Mouse (Mus musculus): ENCODE measurements around the gene Elmod3. TPM values are rescaled to one million over a fixed set of nuclear protein-coding genes. Genes with fewer than 3 reads are reported as not detected.

Elmod3 gene
- total and polyA plus RNA-seq, 3 experiments: 4.2 to 9.0 (median 7.1) TPM

DNA sequence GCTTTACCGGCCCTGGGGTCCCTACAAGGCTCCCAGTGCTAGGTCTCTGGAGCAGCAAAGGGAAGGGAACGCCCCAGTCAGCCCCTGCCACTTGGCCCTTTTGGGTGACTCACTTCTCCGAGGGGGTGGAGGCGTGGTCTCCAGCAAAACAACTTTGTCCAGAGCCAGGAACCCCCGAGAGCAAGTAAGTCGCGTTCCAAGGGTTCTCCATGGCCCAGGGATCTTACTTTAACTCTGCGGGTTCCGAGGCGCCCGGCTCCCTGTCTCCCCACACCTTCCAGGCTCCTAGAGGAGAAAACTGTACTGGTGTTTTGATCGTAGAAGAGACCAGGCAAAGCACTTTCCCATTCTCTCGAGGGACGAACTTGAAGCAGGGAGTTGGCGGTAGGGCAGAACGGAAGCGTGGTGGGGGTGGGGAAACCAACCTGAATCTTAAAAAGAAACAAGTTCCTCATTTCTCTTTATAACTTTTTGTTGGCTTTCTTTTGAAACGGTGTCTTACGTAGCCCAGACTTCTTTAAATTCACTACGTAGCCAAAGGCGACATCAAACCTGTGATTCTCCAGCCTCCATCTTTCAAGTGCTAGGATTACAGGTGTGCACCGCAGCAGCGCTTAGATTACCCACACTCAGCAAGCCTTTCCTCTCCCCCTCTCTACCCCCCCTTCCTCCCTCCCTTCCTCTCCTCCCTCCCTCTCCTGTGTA is 53.8 kb downstream of the Elmod3 start, which contains the start of gene Capg (continued):
- no peak for TF ChIP-seq E2F4 (IDR thresholded peaks at IDR 0.05; ENCODE audit: insufficient replicate concordance, low read depth, low read length)
- 0 out of 2 replicates have a peak, but pooled peaks have one; percentile 13 for TF ChIP-seq MXI1 (IDR thresholded peaks at IDR 0.05; ENCODE audit: low read depth, low read length)
- TF ChIP-seq TCF12 (IDR thresholded peaks at IDR 0.05; ENCODE audit: low read depth, low read length): peak; percentile 62; the same call in 1 of the 2 replicates

DNA sequence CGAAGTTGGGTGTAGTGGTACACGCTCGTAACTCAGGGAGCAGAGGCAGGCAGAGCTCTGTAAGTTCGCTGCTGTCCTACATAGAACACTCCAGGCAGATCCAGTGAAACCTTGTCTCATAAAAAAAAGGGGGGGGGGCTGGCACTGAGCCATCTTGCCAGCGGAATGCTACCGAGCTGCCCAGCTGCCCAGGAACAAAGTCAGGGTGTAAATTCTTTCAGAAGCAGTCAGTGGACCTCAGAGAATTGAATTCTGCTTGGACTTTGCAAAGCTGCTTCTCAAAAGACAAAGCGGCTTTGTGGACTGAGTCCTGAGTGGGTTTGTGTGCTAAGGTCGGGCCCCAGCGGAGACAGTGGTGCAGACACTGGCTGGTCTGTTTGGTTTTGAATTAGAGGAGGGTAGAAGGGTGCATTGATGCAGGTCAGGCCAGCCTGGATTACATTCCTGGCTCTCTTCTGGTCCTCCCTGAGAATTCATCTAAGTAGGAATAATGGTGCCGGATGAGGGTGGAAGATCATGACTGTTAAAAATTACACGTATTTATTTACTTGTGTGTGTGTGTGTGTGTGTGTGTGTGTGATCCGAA is 54.9 kb downstream of the Elmod3 start:
- Histone ChIP-seq H3K79me2 (replicated peaks; ENCODE audit: control insufficient read depth, extremely low read depth, insufficient read depth, poor library complexity, severe bottlenecking) (no peaks in the 10 kb centered on the region), H3K4me1 (ENCODE audit: control insufficient read depth in 1 of 2, insufficient read depth in 2 of 2) (peaks cover 6 to 32% of the 10 kb centered on the region in 2 experiments), H3K4me3 (replicated peaks in 1 of 3; ENCODE audit: low read depth in 2 of 3, low read length in 2 of 3, poor library complexity in 1 of 3) (no peak overlapping the region), H3K27me3 (replicated peaks) (no peaks in the 10 kb centered on the region), H3K36me3 (replicated peaks in 1 of 2; ENCODE audit: control insufficient read depth in 1 of 2, insufficient read depth in 1 of 2, low read length in 1 of 2) (peaks cover 0 to 9% of the 10 kb centered on the region in 2 experiments), H3K27ac (ENCODE audit: insufficient read depth, low read depth) (no peak overlapping the region), H3K9ac (ENCODE audit: insufficient read depth, low read depth) (no peak overlapping the region), H3K4me2 (ENCODE audit: insufficient read depth, low read depth, poor library complexity, severe bottlenecking) (no peak overlapping the region), H3K9me3 (replicated peaks; ENCODE audit: low read length) (peaks cover 8% of the 10 kb centered on the region)
- DNase-seq (ENCODE audit: extremely low read depth): no peak
- dilution Hi-C loops (cut with MboI; ENCODE audit: extremely low pct_ligation_motif_present, extremely low pct_unique_long_range_greater_than_20kb, low sequenced_read_pairs): no loop called here
- in situ Hi-C loops (cut with MboI; ENCODE audit: low pct_ligation_motif_present, low pct_unique_long_range_greater_than_20kb, low sequenced_read_pairs): no loop called here
- TF ChIP-seq MEF2A (IDR thresholded peaks at IDR 0.05; ENCODE audit: borderline replicate concordance, low read depth, low read length) (no peak), NRF1 (IDR thresholded peaks at IDR 0.05; ENCODE audit: low read depth, low read length) (no peak), TCF12 (IDR thresholded peaks at IDR 0.05; ENCODE audit: low read depth, low read length) (no peak)

DNA sequence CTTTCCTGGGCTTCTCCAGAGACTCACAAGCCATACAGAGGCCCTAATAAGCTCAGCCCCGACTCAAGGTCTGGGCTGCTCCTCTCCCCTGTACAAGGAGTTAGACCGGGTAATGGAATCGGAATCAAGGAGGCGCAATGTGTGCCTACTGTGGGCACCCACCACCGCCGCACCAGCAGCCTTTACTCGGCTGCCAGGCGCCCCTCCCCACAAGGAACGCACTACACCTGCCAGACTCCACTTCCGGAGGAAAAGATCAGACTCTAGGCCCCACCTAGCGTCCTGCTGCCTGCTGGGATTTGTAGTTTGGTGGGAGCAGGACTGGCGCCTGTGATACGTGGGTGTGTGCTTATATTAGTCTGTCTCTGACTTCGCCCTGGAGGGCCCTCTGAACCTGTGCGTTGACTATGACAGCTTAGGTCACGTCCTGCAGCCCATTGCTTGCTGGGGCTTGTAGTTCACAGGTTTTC is 59.6 kb downstream of the Elmod3 start:
- peaks cover 4 to 39% of the 10 kb centered on the region in 2 experiments; a peak in 3 of 4 replicates for H3K4me1 ChIP-seq (ENCODE audit: control insufficient read depth in 1 of 2, insufficient read depth in 2 of 2)
- H3K4me2 ChIP-seq (ENCODE audit: insufficient read depth, low read depth, poor library complexity, severe bottlenecking): peak overlapping the region; percentile 58
- no peaks in the 10 kb centered on the region for H3K79me2 ChIP-seq (replicated peaks; ENCODE audit: control insufficient read depth, extremely low read depth, insufficient read depth, poor library complexity, severe bottlenecking)
- no peaks in the 10 kb centered on the region for H3K36me3 ChIP-seq (replicated peaks in 1 of 2; ENCODE audit: control insufficient read depth in 1 of 2, insufficient read depth in 1 of 2, low read length in 1 of 2)
- no peak overlapping the region for H3K27ac ChIP-seq (ENCODE audit: insufficient read depth, low read depth)
- peak overlapping the region; percentile 15 for H3K9ac ChIP-seq (ENCODE audit: insufficient read depth, low read depth)
- peaks cover 5% of the 10 kb centered on the region for H3K9me3 ChIP-seq (replicated peaks; ENCODE audit: low read length)
- H3K4me3 ChIP-seq (replicated peaks in 1 of 3; ENCODE audit: low read depth in 2 of 3, low read length in 2 of 3, poor library complexity in 1 of 3): peak overlapping the region; percentile 36 to 53 (median 52)
- peak; percentile 94 for DNase-seq (ENCODE audit: extremely low read depth)
- dilution Hi-C loops (cut with MboI; ENCODE audit: extremely low pct_ligation_motif_present, extremely low pct_unique_long_range_greater_than_20kb, low sequenced_read_pairs) (no loop called here), in situ Hi-C loops (cut with MboI; ENCODE audit: low pct_ligation_motif_present, low pct_unique_long_range_greater_than_20kb, low sequenced_read_pairs) (loop anchor here (5.0 kb wide), 1 partner anchor 111 kb away; no protein-coding TSS in a partner anchor)
- no peaks in the 10 kb centered on the region for H3K27me3 ChIP-seq (replicated peaks)
- peak; percentile 67; the same call in 1 of the 2 replicates for TF ChIP-seq MAZ (IDR thresholded peaks at IDR 0.05; ENCODE audit: low read depth, low read length)
- TF ChIP-seq CTCF (conservative IDR thresholded peaks at IDR 0.05 in 1 of 2, IDR thresholded peaks at IDR 0.05 in 1 of 2; ENCODE audit: low read depth in 2 of 2, low read length in 2 of 2): no peak
- TF ChIP-seq POLR2A (IDR thresholded peaks at IDR 0.05; ENCODE audit: low read depth, low read length): peak; percentile 81
- TF ChIP-seq KAT2A (IDR thresholded peaks at IDR 0.05; ENCODE audit: insufficient replicate concordance, low read length): peak; percentile 95; the same call in 1 of the 2 replicates
- TF ChIP-seq MAX (IDR thresholded peaks at IDR 0.05; ENCODE audit: low read length): no peak
- TF ChIP-seq NELFE (IDR thresholded peaks at IDR 0.05; ENCODE audit: low read depth, low read length): peak; percentile 69
- TF ChIP-seq TCF12 (IDR thresholded peaks at IDR 0.05; ENCODE audit: low read depth, low read length): peak; percentile 53; the same call in 1 of the 2 replicates
- TF ChIP-seq ZKSCAN1 (IDR thresholded peaks at IDR 0.05; ENCODE audit: borderline replicate concordance, low read depth, low read length): no peak
- no peak for TF ChIP-seq USF2 (conservative IDR thresholded peaks at IDR 0.05; ENCODE audit: low read depth, low read length)
- 0 out of 2 replicates have a peak, but pooled peaks have one; percentile 44 for TF ChIP-seq IRF4 (IDR thresholded peaks at IDR 0.05; ENCODE audit: low read depth, low read length)
- TF ChIP-seq TBP (conservative IDR thresholded peaks at IDR 0.05; ENCODE audit: low read depth, low read length): no peak
- TF ChIP-seq MEF2A (IDR thresholded peaks at IDR 0.05; ENCODE audit: borderline replicate concordance, low read depth, low read length): no peak
- TF ChIP-seq JUND (conservative IDR thresholded peaks at IDR 0.05; ENCODE audit: low read depth, low read length): no peak
- TF ChIP-seq ZMIZ1 (IDR thresholded peaks at IDR 0.05; ENCODE audit: low read depth, low read length): peak; percentile 42; the same call in 1 of the 2 replicates
- TF ChIP-seq MYC (IDR thresholded peaks at IDR 0.05; ENCODE audit: low read depth, low read length): peak; percentile 29; the same call in 1 of the 2 replicates
- TF ChIP-seq ELF1 (IDR thresholded peaks at IDR 0.05; ENCODE audit: low read depth, low read length): peak; percentile 87
- TF ChIP-seq HCFC1 (IDR thresholded peaks at IDR 0.05; ENCODE audit: low read depth, low read length): peak; percentile 98
- no peak for TF ChIP-seq SMC3 (IDR thresholded peaks at IDR 0.05; ENCODE audit: low read depth, low read length)
- TF ChIP-seq E2F4 (IDR thresholded peaks at IDR 0.05; ENCODE audit: insufficient replicate concordance, low read depth, low read length): 0 out of 2 replicates have a peak, but pooled peaks have one; percentile 20
- TF ChIP-seq SIN3A (IDR thresholded peaks at IDR 0.05; ENCODE audit: low read length): peak; percentile 58
- TF ChIP-seq UBTF (IDR thresholded peaks at IDR 0.05; ENCODE audit: low read depth, low read length): no peak
- TF ChIP-seq MXI1 (IDR thresholded peaks at IDR 0.05; ENCODE audit: low read depth, low read length): no peak
- TF ChIP-seq ZNF384 (IDR thresholded peaks at IDR 0.05; ENCODE audit: low read depth, low read length): no peak
- TF ChIP-seq PAX5 (IDR thresholded peaks at IDR 0.05; ENCODE audit: low read length): no peak
- no peak for TF ChIP-seq JUN (IDR thresholded peaks at IDR 0.05; ENCODE audit: insufficient read depth, low read depth, low read length)
